In genomic region chr5:144642766-144643165, GRCm38 (mm10) we compare ENCODE assay signal across 22 mouse cellular contexts.
DNase-seq lines count a peak whose midpoint lies in the region; ATAC-seq and TF ChIP-seq lines count a peak whose summit lies in the region.
"Had no signal": no experiment of that assay in that cellular context is flagged by ENCODE, and none has a peak within 500 bp of the region (broad histone marks: within the 10 kb centered on the region; RNA-seq: fewer than 3 reads in every experiment).

No protein-coding gene starts in this region.

- H3K4me2 ChIP-seq in forebrain, embryonic 14.5 days (ENCODE audit: low read length): no peak overlapping the region
- H3K4me2 ChIP-seq in forebrain, embryonic 11.5 days (ENCODE audit: low read depth, low read length, severe bottlenecking): no peak overlapping the region
- H3K4me2 ChIP-seq in midbrain, embryonic 13.5 days (replicated peaks): no peak overlapping the region
- no peak overlapping the region for H3K4me2 ChIP-seq in midbrain, embryonic 15.5 days
- H3K4me2 ChIP-seq: forebrain, embryonic 15.5 days; heart, embryonic 12.5 days; heart, embryonic 15.5 days; hindbrain, embryonic 13.5 days had no signal

- no peaks in the 10 kb centered on the region for H3K36me3 ChIP-seq in forebrain, embryonic 14.5 days (ENCODE audit: control insufficient read depth, insufficient read depth, low read length)
- H3K36me3 ChIP-seq in forebrain, embryonic 11.5 days (ENCODE audit: control insufficient read depth, insufficient read depth, low read length): no peaks in the 10 kb centered on the region
- no peaks in the 10 kb centered on the region for H3K36me3 ChIP-seq in midbrain, embryonic 13.5 days
- no peaks in the 10 kb centered on the region for H3K36me3 ChIP-seq in midbrain, embryonic 15.5 days (replicated peaks)
- H3K36me3 ChIP-seq in testis, adult 2 months (ENCODE audit: control insufficient read depth, insufficient read depth, low read length): no peaks in the 10 kb centered on the region
- H3K36me3 ChIP-seq: forebrain, embryonic 10.5 days; forebrain, embryonic 15.5 days; heart, embryonic 12.5 days; heart, embryonic 15.5 days; hindbrain, embryonic 10.5 days; hindbrain, embryonic 13.5 days had no signal

- ATAC-seq in forebrain, embryonic 14.5 days: peak; percentile 47; the same call in 1 of the 2 replicates
- ATAC-seq in forebrain, embryonic 11.5 days (replicated peaks; ENCODE audit: low FRiP score): no peak
- ATAC-seq in midbrain, embryonic 13.5 days: no peak
- no peak for ATAC-seq in midbrain, embryonic 15.5 days (replicated peaks)
- ATAC-seq: activated CD4-positive, CD25-positive, alpha-beta regulatory T cell, adult 4 months; forebrain, embryonic 15.5 days had no signal

- no peak overlapping the region for H3K4me3 ChIP-seq in forebrain, embryonic 14.5 days (ENCODE audit: low read depth, low read length)
- H3K4me3 ChIP-seq in forebrain, embryonic 11.5 days (ENCODE audit: low read depth, low read length): no peak overlapping the region
- no peak overlapping the region for H3K4me3 ChIP-seq in midbrain, embryonic 13.5 days (replicated peaks)
- H3K4me3 ChIP-seq in midbrain, embryonic 15.5 days: no peak overlapping the region
- H3K4me3 ChIP-seq in testis, adult 2 months (ENCODE audit: control insufficient read depth, low read depth, low read length): no peak overlapping the region
- H3K4me3 ChIP-seq: forebrain, embryonic 10.5 days; forebrain, embryonic 15.5 days; heart, embryonic 12.5 days; heart, embryonic 15.5 days; hindbrain, embryonic 10.5 days; hindbrain, embryonic 13.5 days had no signal

- TF ChIP-seq CTCF in testis, adult 2 months (IDR thresholded peaks at IDR 0.05; ENCODE audit: control insufficient read depth, insufficient read depth, insufficient replicate concordance, low read depth, low read length): no peak

- 49% methylated on average over 8 of the region's 8 CpGs for WGBS in forebrain, embryonic 14.5 days
- WGBS in forebrain, embryonic 11.5 days: 73% methylated on average over 8 of the region's 8 CpGs
- 65% methylated on average over 8 of the region's 8 CpGs for WGBS in midbrain, embryonic 13.5 days
- 58% methylated on average over 8 of the region's 8 CpGs for WGBS in midbrain, embryonic 15.5 days

- DNase-seq in adrenal gland, postnatal 14 days: peak; percentile 12
- DNase-seq in adrenal gland, postnatal 4 days (ENCODE audit: low spot score in 2 of 2): no peak
- DNase-seq in forebrain, embryonic 14.5 days (ENCODE audit: low spot score): peak; percentile 57
- DNase-seq in forebrain, embryonic 11.5 days (ENCODE audit: low spot score): no peak
- DNase-seq in testis, postnatal 14 days (ENCODE audit: low spot score): no peak
- DNase-seq: adrenal gland, adult 8-10 months; cerebellum, adult 11-12 months; cerebellum, adult 8-10 months; gastrocnemius, postnatal 25 days; heart, adult 18-20 months; heart, postnatal 10 days; heart, postnatal 36 days had no signal

- H3K9me3 ChIP-seq in forebrain, embryonic 14.5 days (replicated peaks; ENCODE audit: control insufficient read depth, low read length): no peaks in the 10 kb centered on the region
- H3K9me3 ChIP-seq in forebrain, embryonic 11.5 days (ENCODE audit: control insufficient read depth, low read length): no peaks in the 10 kb centered on the region
- no peaks in the 10 kb centered on the region for H3K9me3 ChIP-seq in midbrain, embryonic 13.5 days
- H3K9me3 ChIP-seq in midbrain, embryonic 15.5 days: no peaks in the 10 kb centered on the region
- H3K9me3 ChIP-seq: forebrain, embryonic 10.5 days; forebrain, embryonic 15.5 days; heart, embryonic 12.5 days; heart, embryonic 15.5 days; hindbrain, embryonic 10.5 days; hindbrain, embryonic 13.5 days had no signal

- H3K27me3 ChIP-seq in forebrain, embryonic 14.5 days (replicated peaks; ENCODE audit: control insufficient read depth, insufficient read depth, low read length): no peaks in the 10 kb centered on the region
- H3K27me3 ChIP-seq in forebrain, embryonic 11.5 days (ENCODE audit: control insufficient read depth, insufficient read depth, low read length): no peaks in the 10 kb centered on the region
- no peaks in the 10 kb centered on the region for H3K27me3 ChIP-seq in midbrain, embryonic 13.5 days
- no peaks in the 10 kb centered on the region for H3K27me3 ChIP-seq in midbrain, embryonic 15.5 days (replicated peaks)
- no peaks in the 10 kb centered on the region for H3K27me3 ChIP-seq in testis, adult 2 months (ENCODE audit: control insufficient read depth, insufficient read depth, low read length)
- H3K27me3 ChIP-seq: forebrain, embryonic 15.5 days; heart, embryonic 12.5 days; heart, embryonic 15.5 days had no signal

- peaks cover 18% of the 10 kb centered on the region for H3K4me1 ChIP-seq in forebrain, embryonic 14.5 days (ENCODE audit: control insufficient read depth, insufficient read depth, low read length)
- peaks cover 10% of the 10 kb centered on the region; the same call in 1 of the 2 replicates for H3K4me1 ChIP-seq in forebrain, embryonic 11.5 days (replicated peaks; ENCODE audit: control insufficient read depth, insufficient read depth, low read length)
- peaks cover 27% of the 10 kb centered on the region for H3K4me1 ChIP-seq in midbrain, embryonic 13.5 days (replicated peaks)
- peaks cover 15% of the 10 kb centered on the region for H3K4me1 ChIP-seq in midbrain, embryonic 15.5 days
- H3K4me1 ChIP-seq in testis, adult 2 months (ENCODE audit: control insufficient read depth, insufficient read depth, low read length): peaks cover 4% of the 10 kb centered on the region
- H3K4me1 ChIP-seq: heart, embryonic 12.5 days; heart, embryonic 15.5 days had no signal

- no peak overlapping the region for H3K9ac ChIP-seq in forebrain, embryonic 14.5 days (ENCODE audit: low read length)
- H3K9ac ChIP-seq in forebrain, embryonic 11.5 days (ENCODE audit: low read length): no peak overlapping the region
- no peak overlapping the region for H3K9ac ChIP-seq in midbrain, embryonic 13.5 days (replicated peaks)
- H3K9ac ChIP-seq in midbrain, embryonic 15.5 days: no peak overlapping the region
- H3K9ac ChIP-seq: forebrain, embryonic 15.5 days; heart, embryonic 12.5 days; heart, embryonic 15.5 days; hindbrain, embryonic 13.5 days had no signal

- TF ChIP-seq POLR2A in testis, adult 2 months (IDR thresholded peaks at IDR 0.05; ENCODE audit: control insufficient read depth, low read depth, low read length): no peak

- no peak overlapping the region for H3K27ac ChIP-seq in forebrain, embryonic 14.5 days (ENCODE audit: low read depth, low read length)
- H3K27ac ChIP-seq in forebrain, embryonic 11.5 days (ENCODE audit: low read depth, low read length): no peak overlapping the region
- peak overlapping the region; percentile 37; the same call in 1 of the 2 replicates for H3K27ac ChIP-seq in midbrain, embryonic 13.5 days
- H3K27ac ChIP-seq in midbrain, embryonic 15.5 days: no peak overlapping the region
- peak overlapping the region; percentile 43 for H3K27ac ChIP-seq in testis, adult 2 months (ENCODE audit: control insufficient read depth, insufficient read depth, low read depth, low read length)
- H3K27ac ChIP-seq: forebrain, embryonic 10.5 days; forebrain, embryonic 15.5 days; heart, embryonic 15.5 days; hindbrain, embryonic 10.5 days; hindbrain, embryonic 13.5 days had no signal

Comparison
In these comparisons a context has a peak if more than half of its experiments do, and no peak if none do; other contexts are left out.
1. DNase-seq: peak in adrenal gland, postnatal 14 days (single experiment) and forebrain, embryonic 14.5 days (single experiment); none in adrenal gland, postnatal 4 days (0 of 2), forebrain, embryonic 11.5 days (single experiment) and testis, postnatal 14 days (single experiment).
2. H3K27ac ChIP-seq: peak in midbrain, embryonic 13.5 days (single experiment) and testis, adult 2 months (single experiment); none in forebrain, embryonic 14.5 days (single experiment), forebrain, embryonic 11.5 days (single experiment) and midbrain, embryonic 15.5 days (single experiment).